In the genomic region with DNA sequence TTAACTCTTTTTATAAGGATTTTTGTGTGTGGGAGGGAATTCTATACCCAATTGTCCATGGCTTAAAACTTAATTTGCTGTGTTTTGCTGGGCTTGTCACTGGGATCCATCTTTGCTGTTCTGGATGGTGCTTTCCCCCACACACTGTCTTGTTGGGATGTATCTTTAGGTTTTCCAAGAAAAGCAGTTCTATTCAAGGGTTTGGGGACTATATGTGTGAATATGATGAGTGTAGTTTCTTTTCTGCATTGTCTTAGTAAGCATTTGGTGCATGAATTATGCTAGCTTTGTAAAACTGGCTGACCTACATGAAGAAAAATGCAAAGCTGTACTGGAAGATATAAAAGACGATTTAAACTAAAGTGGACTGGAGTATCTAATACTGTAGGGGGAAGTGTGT, we compare ENCODE assay signal across 21 mouse cellular contexts.
"Had no signal": no experiment of that assay in that cellular context is flagged by ENCODE, and none has a peak within 500 bp of the region (broad histone marks: within the 10 kb centered on the region; RNA-seq: fewer than 3 reads in every experiment).

No protein-coding gene starts in this region.

- DNase-seq: cerebellum, adult 8-10 months; cerebellum, adult 9-10 months; cerebellum, adult 9-11 months; cerebellum, postnatal 10 days; cerebellum, postnatal 14 days; cerebellum, postnatal 25 days; cerebellum, postnatal 36 days; embryo, embryonic 11 days; forebrain, postnatal 0 days; gastrocnemius, adult 2 months; gastrocnemius, postnatal 10 days; gastrocnemius, postnatal 14 days; gastrocnemius, postnatal 25 days; gastrocnemius, postnatal 36 days; heart, adult 11 months; heart, adult 18-20 months; heart, adult 2 months had no signal

- ATAC-seq: forebrain, embryonic 13.5 days; forebrain, embryonic 14.5 days; forebrain, embryonic 15.5 days; forebrain, embryonic 16.5 days; forebrain, postnatal 0 days had no signal
